Mouse (Mus musculus): Measurements from ENCODE around the gene Naglu. TPM values are rescaled to one million over a fixed set of nuclear protein-coding genes. Genes with fewer than 3 reads are reported as not detected.

The Naglu gene
- polyA plus RNA-seq, 1 experiment from 2014 or later, result 5.9 TPM

DNA sequence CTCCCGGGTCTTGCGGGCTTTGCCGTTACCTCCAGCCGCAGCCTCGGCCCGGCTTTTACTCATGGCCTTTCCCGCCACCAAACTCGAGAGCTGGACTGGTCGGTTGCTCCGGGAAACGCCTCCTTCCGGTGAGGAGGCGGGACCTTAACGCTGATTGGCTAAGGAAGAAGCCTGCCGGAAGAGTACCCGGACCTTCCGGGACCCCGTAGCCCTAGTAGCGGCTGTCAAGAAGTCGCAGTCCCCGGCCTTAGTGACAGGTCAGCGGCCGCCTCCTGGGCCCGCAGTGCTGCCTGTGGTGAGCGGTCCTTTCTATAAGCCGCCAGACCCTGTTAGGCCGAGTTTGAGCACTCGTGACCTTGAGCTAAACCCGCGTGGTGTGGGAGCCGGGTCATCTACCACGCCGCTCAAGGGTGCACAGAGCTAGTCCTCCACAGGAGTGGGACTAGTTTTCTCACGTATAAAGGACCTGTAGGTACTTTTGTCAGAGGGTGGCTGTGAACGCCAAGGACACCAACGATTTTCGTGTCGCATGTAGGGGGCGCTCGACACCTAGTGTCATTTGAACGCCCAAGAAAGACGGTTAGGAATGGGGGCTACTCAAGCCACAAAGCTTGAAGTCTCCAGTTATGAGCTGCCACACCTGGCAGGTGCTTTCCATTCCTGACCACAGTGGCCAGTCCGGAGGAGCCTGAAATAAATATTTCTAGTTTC, 25.7 kb downstream of the Naglu start, which contains the start of gene Psmc3ip:
Gene Psmc3ip, minus strand, starts transcription at position 123 of the 711 bp plus-strand sequence.
- no peaks in the 10 kb centered on the region for H3K27me3 ChIP-seq (ENCODE audit: low read depth, poor library complexity, severe bottlenecking)
- WGBS, result under 1% methylated on average over 43 of the region's 43 CpGs
- H3K4me3 ChIP-seq, result peak within 1 kb of the TSS; percentile 81
- peak within 1 kb of the TSS; percentile 85 for H3K27ac ChIP-seq
- peak; percentile 96 for DNase-seq (ENCODE audit: low spot score)
- H3K9me3 ChIP-seq (replicated peaks), result no peaks in the 10 kb centered on the region
- peaks cover 78% of the 10 kb centered on the region for H3K36me3 ChIP-seq
- H3K4me1 ChIP-seq, result peaks cover 21% of the 10 kb centered on the region

DNA sequence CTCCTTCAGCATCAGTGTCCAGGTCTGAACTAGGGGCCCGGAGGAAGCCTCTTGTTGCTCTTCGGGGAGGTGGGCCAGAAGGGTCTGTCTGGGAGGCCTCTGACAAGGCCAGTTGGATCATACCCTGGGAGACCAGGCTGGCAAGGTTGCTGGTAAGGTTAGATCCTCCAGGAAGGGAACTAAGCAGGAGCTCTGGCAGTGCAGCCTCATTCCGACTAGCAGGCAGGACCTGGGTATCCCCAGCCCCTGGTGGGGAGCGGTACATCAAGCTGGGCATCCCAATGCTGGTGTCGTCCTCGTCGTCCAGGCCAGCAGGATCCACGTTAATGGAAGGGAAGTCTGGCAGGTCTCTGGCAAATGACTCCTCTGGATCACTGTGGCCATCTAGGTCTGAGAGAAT, 28.4 kb downstream of the Naglu start:
- Histone ChIP-seq H3K27ac (no peak overlapping the region), H3K4me3 (no peak overlapping the region), H3K9me3 (replicated peaks) (no peaks in the 10 kb centered on the region), H3K4me1 (peaks cover 21% of the 10 kb centered on the region), H3K27me3 (ENCODE audit: low read depth, poor library complexity, severe bottlenecking) (no peaks in the 10 kb centered on the region), H3K36me3 (peaks cover 75% of the 10 kb centered on the region)
- no peak for DNase-seq (ENCODE audit: low spot score)
- 94% methylated on average over 8 of the region's 8 CpGs for WGBS

DNA sequence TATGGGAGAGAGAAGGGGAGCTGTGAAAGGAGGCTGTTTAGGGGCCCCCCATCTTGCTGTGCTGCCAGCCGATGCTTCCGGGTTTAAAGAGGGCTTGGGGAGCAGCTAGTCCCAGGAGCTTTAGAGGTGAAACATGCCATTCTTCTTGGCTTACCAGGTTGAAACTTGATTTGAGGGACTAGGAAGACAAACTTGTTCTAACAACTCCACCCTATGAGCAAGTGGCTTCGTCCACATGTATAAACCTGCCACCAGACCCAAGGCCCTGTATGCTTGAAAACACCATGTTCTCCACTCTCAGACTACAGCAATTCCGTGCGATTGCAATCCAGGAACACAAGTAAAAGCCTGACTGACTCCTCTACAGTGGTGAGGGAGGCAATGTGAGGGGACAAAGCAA, 33.2 kb downstream of the Naglu start:
- Histone ChIP-seq H3K9me3 (replicated peaks) (no peaks in the 10 kb centered on the region), H3K27ac (no peak overlapping the region), H3K4me3 (no peak overlapping the region), H3K4me1 (no peaks in the 10 kb centered on the region), H3K36me3 (peaks cover 83% of the 10 kb centered on the region), H3K27me3 (ENCODE audit: low read depth, poor library complexity, severe bottlenecking) (no peaks in the 10 kb centered on the region)
- no peak for DNase-seq (ENCODE audit: low spot score)
- WGBS, result 86% methylated on average over 5 of the region's 5 CpGs

DNA sequence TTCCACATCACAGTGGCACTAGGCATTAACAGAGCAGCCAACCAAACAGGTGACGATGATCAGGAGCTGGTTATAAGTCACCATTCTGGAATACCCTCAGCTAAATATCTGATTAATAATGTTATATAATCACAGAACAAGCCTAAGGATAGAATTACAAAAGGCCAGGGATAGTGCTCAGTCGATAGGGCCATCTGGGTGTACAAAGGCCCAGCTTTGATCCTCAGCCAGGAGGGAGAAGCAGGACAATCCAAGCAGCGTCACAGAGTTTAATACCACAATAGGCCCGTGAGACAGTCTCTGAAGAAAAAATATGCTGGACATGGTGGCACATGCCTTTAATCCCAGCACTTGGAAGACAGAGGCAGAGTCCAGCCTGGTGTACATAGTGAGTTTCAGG, 39.5 kb downstream of the Naglu start:
- no peaks in the 10 kb centered on the region for H3K4me1 ChIP-seq
- 89% methylated on average over 4 of the region's 4 CpGs for WGBS

DNA sequence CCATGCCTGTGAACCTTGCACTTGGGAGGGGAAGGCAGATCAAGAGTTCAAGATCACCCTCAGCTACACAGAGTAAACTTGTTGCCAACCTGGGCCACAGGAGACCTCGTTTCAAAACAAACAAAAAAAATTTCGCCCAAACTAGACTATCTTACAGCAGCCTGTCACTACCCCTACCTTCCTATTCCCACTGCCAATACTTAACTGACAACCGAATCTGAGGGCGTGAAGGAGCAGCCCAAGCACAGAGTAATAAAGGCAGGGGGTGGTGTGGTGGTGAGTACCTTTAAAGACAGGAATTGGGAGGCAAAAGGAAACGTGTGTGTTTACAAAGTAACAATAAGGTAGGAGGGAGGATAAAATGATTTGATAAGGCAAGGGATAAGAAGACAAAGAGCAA, 40.9 kb downstream of the Naglu start:
- no peak for DNase-seq (ENCODE audit: low spot score)
- 60% methylated on average over 5 of the region's 5 CpGs for WGBS

More for the DNA sequence above, 39.5 kb downstream of the Naglu start:
- no peak for DNase-seq (ENCODE audit: low spot score)
- no peaks in the 10 kb centered on the region for H3K9me3 ChIP-seq (replicated peaks)
- peaks cover 47% of the 10 kb centered on the region for H3K36me3 ChIP-seq
- no peak overlapping the region for H3K27ac ChIP-seq
- H3K27me3 ChIP-seq (ENCODE audit: low read depth, poor library complexity, severe bottlenecking), result no peaks in the 10 kb centered on the region
- H3K4me3 ChIP-seq, result no peak overlapping the region

DNA sequence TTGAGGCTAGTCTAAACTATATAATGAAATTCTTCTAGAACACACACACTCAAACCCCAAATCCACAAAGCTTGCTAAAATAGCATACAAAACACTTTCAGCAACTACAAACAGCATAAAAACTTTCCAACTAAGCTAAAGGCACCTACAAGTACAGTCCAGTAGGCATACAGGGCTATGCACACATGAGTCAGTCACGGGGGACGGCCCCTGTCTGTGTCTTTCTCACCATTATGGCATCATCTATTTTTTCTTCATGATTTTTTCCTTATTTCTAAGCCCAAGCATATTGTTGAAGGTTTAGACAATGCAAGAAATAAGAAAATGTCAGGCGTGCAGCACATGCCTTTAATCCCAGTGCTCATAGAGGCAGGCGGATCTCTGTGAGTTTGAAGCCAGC, 41.4 kb downstream of the Naglu start:
- Histone ChIP-seq H3K9me3 (replicated peaks) (no peaks in the 10 kb centered on the region), H3K4me3 (no peak overlapping the region), H3K4me1 (0 out of 2 replicates have a peak, but pooled peaks cover 2% of the 10 kb centered on the region), H3K27ac (no peak overlapping the region), H3K36me3 (peaks cover 45% of the 10 kb centered on the region), H3K27me3 (ENCODE audit: low read depth, poor library complexity, severe bottlenecking) (no peaks in the 10 kb centered on the region)
- no peak for DNase-seq (ENCODE audit: low spot score)
- 94% methylated on average over 4 of the region's 4 CpGs for WGBS

More for the DNA sequence above, 40.9 kb downstream of the Naglu start:
- H3K9me3 ChIP-seq (replicated peaks), result no peaks in the 10 kb centered on the region
- no peak overlapping the region for H3K4me3 ChIP-seq
- H3K4me1 ChIP-seq, result no peaks in the 10 kb centered on the region
- H3K27me3 ChIP-seq (ENCODE audit: low read depth, poor library complexity, severe bottlenecking), result no peaks in the 10 kb centered on the region
- no peak overlapping the region for H3K27ac ChIP-seq
- H3K36me3 ChIP-seq, result peaks cover 45% of the 10 kb centered on the region

DNA sequence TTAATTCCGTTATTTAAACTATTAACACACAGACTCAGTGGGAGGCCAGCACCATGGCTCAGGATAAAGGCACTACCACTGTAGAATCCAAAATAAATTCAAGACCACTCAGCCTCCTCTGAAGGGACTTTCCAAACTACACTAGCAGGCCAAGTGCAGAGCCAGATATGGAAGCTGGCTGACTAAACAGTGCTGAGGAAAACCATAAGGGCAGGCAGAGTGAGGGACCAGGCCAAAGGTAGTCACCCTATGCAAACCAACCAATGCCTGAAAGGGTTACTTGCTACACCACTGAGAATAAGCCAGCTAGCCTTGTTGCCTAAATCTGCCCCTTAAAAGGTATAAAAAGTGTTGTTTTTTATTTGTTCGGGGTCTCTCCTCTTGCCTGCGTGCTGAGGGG, 42.4 kb downstream of the Naglu start:
- H3K36me3 ChIP-seq, result peaks cover 53% of the 10 kb centered on the region
- WGBS, result 93% methylated on average over 3 of the region's 3 CpGs
- no peak overlapping the region for H3K4me3 ChIP-seq
- H3K4me1 ChIP-seq, result 0 out of 2 replicates have a peak, but pooled peaks cover 2% of the 10 kb centered on the region
- H3K9me3 ChIP-seq (replicated peaks), result no peaks in the 10 kb centered on the region
- H3K27ac ChIP-seq, result no peak overlapping the region
- DNase-seq (ENCODE audit: low spot score), result no peak
- H3K27me3 ChIP-seq (ENCODE audit: low read depth, poor library complexity, severe bottlenecking), result no peaks in the 10 kb centered on the region

DNA sequence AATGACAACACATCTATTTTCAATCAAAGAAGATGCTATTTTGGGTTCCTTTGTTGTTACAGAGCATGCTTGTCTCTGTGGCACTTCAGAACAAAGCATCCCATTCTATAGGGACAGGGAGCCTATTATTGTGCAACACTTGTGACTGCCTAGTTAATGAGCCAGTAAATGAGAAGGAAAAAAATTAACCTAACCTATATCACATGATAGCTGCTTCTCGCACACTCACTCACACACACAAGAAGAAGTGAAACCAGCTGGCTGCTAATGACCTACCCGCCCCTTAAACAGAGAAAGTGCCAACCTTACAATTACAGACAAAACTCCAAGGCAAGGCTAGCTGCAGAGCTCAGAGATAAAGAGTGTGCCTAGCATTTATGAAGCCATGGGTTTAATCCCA, 45.8 kb downstream of the Naglu start:
- Histone ChIP-seq H3K36me3 (peaks cover 48% of the 10 kb centered on the region), H3K27ac (no peak overlapping the region), H3K27me3 (ENCODE audit: low read depth, poor library complexity, severe bottlenecking) (no peaks in the 10 kb centered on the region), H3K4me3 (no peak overlapping the region), H3K4me1 (peaks cover 21% of the 10 kb centered on the region), H3K9me3 (replicated peaks) (no peaks in the 10 kb centered on the region)
- 85% methylated on average over 2 of the region's 2 CpGs for WGBS
- DNase-seq (ENCODE audit: low spot score), result no peak

DNA sequence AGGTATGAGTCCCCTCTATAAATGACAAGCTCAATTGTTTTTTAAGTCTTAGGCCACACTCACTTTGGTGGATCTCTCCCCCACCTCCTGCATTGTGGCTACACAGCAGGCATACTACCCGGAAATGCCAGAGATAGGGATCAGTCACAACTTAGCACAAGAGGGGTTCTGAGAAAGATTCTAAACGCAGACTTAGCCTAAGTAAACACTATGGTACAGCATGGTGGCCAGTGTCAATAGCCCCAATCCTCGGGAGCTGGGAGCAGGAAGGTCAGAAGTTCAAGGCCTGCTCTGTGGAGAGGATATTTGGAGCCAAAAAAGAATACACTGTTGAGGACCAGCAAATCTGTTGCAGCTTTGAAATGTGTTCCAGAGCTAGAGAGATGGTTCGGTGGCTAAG, 48.3 kb downstream of the Naglu start:
- Histone ChIP-seq H3K4me3 (peak overlapping the region; percentile 96), H3K9me3 (replicated peaks) (no peaks in the 10 kb centered on the region), H3K27me3 (ENCODE audit: low read depth, poor library complexity, severe bottlenecking) (no peaks in the 10 kb centered on the region), H3K36me3 (peaks cover 59% of the 10 kb centered on the region), H3K4me1 (peaks cover 31% of the 10 kb centered on the region), H3K27ac (no peak overlapping the region)
- no peak for DNase-seq (ENCODE audit: low spot score)
- 57% methylated on average over 4 of the region's 4 CpGs for WGBS

DNA sequence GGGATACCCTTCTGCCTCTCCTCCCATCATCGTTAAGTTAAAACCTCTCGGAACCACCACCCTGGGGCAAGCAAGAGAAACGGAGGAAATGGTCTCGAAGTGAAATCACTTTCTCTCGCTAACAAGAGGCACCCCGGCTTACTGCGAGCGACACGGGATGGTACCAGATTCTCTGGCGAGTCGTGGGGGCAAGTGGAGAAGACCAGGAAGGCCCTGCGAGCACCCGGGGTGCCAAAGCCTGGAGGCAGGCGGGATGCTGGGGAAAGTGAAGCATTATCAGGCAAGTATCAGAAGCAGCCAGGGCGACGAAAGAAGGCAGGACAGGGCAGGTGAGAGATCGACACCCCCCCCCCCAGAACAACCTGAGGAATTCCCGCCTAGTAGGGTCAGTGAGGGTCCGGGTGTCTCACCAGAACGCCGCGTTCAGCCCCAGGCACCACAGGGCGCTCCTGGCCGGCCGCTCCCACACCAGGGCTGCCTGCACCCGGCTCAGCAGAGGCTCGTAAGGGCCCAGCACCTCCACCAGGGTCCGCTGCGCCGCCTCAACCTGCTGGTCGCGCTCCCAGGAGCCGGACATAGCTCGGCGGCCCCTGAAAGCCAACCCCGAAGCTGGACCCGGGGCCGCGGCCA, 49.4 kb downstream of the Naglu start:
- under 1% methylated on average over 39 of the region's 39 CpGs for WGBS
- H3K36me3 ChIP-seq, result peaks cover 58% of the 10 kb centered on the region
- peak overlapping the region; percentile 96 for H3K4me3 ChIP-seq
- H3K4me1 ChIP-seq, result peaks cover 31% of the 10 kb centered on the region
- DNase-seq (ENCODE audit: low spot score), result no peak
- peak overlapping the region; percentile 89 for H3K27ac ChIP-seq
- H3K27me3 ChIP-seq (ENCODE audit: low read depth, poor library complexity, severe bottlenecking), result no peaks in the 10 kb centered on the region
- no peaks in the 10 kb centered on the region for H3K9me3 ChIP-seq (replicated peaks)

DNA sequence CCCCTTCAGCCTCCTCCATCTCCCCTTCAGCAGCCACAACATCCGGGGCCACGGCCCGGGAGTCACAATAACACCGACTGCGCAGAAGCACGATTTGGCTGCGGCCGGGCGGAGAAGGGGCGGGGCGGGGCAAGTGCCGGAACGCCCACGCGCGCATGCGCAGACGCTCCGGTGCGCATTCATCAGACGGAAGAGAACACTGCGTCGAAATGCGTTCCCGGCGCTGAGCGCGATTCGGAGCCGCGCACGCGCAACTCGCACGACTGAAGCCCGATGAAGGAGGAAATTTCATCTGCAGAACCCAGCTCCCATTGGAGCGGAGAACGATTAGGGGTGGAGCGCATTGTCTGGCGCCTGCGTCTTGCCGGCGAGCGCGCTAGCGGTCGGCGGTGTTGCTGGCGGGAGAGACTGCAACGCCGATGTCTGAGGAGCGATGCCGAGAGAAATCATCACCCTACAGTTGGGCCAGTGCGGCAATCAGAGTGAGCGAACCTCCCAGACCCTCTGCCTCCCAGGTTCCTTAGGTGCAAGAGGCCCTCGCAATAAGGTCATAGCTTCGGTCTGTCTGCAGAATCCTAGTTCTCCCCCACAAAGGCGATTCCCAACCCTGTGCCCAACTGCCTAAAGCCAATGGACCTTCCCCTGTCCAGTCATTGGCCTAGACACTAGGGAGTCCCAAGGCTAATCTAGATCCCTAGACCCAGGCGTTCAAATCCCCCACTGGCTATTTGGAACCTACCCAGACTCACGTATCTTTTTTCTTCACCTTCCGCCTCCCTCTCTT, 50.1 kb downstream of the Naglu start, which contains the start of the genes Retreg3 and Tubg1:
Gene Retreg3, minus strand, starts transcription at position 133 of the 784 bp plus-strand sequence.
Gene Tubg1, plus strand, starts transcription at position 178 of the 784 bp plus-strand sequence.
- peak within 1 kb of the TSS; percentile 96 for H3K4me3 ChIP-seq
- under 1% methylated on average over 61 of the region's 61 CpGs for WGBS
- DNase-seq (ENCODE audit: low spot score), result peak; percentile 100
- peaks cover 31% of the 10 kb centered on the region for H3K4me1 ChIP-seq
- no peaks in the 10 kb centered on the region for H3K27me3 ChIP-seq (ENCODE audit: low read depth, poor library complexity, severe bottlenecking)
- no peaks in the 10 kb centered on the region for H3K9me3 ChIP-seq (replicated peaks)
- H3K27ac ChIP-seq, result peak within 1 kb of the TSS; percentile 89
- peaks cover 59% of the 10 kb centered on the region for H3K36me3 ChIP-seq

DNA sequence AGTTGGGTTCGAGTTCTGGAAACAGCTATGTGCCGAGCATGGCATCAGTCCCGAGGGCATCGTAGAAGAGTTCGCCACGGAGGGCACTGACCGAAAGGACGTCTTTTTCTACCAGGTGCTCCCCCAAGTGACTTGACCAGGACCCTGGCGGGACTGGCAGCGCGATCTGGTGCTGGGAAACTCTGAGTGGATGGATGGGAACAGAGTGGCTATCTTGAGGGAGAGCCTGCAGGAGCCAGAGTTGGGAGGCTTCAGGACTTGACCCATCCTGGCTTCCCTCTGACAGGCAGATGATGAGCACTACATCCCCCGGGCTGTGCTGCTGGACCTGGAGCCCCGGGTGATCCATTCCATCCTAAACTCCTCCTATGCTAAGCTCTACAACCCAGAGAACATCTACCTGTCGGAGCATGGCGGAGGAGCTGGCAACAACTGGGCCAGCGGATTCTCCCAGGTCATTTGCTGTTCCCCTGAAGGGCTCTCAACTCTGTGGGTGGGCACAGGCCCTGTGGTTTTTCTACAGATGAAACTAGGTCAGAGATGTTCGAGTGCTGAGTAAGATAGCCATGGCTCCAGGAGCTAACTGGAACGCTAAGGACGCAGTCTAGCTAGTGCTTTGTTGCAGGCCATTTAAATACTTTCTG, 50.9 kb downstream of the Naglu start:
- Histone ChIP-seq H3K27ac (peak overlapping the region; percentile 89), H3K9me3 (replicated peaks) (no peaks in the 10 kb centered on the region), H3K27me3 (ENCODE audit: low read depth, poor library complexity, severe bottlenecking) (no peaks in the 10 kb centered on the region), H3K4me1 (peaks cover 31% of the 10 kb centered on the region), H3K4me3 (peak overlapping the region; percentile 96), H3K36me3 (peaks cover 60% of the 10 kb centered on the region)
- WGBS, result 26% methylated on average over 19 of the region's 19 CpGs
- DNase-seq (ENCODE audit: low spot score), result no peak
